Mouse (Mus musculus): ENCODE data around the gene Olfr77. TPM values are rescaled to one million over a fixed set of nuclear protein-coding genes. Genes with fewer than 3 reads are reported as not detected.

The Olfr77 gene
- not detected for total RNA-seq (2021)

GRCm38 (mm10) chr9:19916565-19916964, at the start of gene Olfr77:
Olfr77 (plus strand) TSS chr9:19916865.
- no peak for DNase-seq (ENCODE audit: low spot score)
- intact Hi-C loops (cut with DNase I) = no loop called here

- DNase-seq (ENCODE audit: low spot score) = no peak
- intact Hi-C loops (cut with DNase I) = no loop called here
Measured at GRCm38 (mm10) chr9:19887904-19888303, 28.8 kb upstream of the Olfr77 start, which contains the start of gene Olfr862. Olfr862 (minus strand) TSS chr9:19888004.

- intact Hi-C loops (cut with DNase I) = no loop called here
- DNase-seq (ENCODE audit: low spot score) = no peak
Measured at GRCm38 (mm10) chr9:19911170-19911569, 5.5 kb upstream of the Olfr77 start.

Other genes with a start within 250 kb of the Olfr77 start
- not detected for gene Olfr857, start 207.4 kb upstream of the Olfr77 start, total RNA-seq (2021)
- gene Olfr58, start 136.6 kb upstream of the Olfr77 start, total RNA-seq (2021) = not detected
- gene Olfr859, start 112.0 kb upstream of the Olfr77 start, total RNA-seq (2021) = not detected
- not detected for gene Olfr860, start 67.1 kb upstream of the Olfr77 start, total RNA-seq (2021)
- gene Olfr862, start 28.9 kb upstream of the Olfr77 start, total RNA-seq (2021) = not detected
- not detected for gene Olfr866, start 111.2 kb downstream of the Olfr77 start, total RNA-seq (2021)
- not detected for gene Olfr867, start 140.7 kb downstream of the Olfr77 start, total RNA-seq (2021)
- not detected for gene Olfr868, start 181.8 kb downstream of the Olfr77 start, total RNA-seq (2021)
- gene Olfr869, start 212.1 kb downstream of the Olfr77 start, total RNA-seq (2021) = not detected